Mouse (Mus musculus): ENCODE measurements around the gene 2410015M20Rik.

2410015M20Rik gene

GRCm38 (mm10) chr17:56617628-56618027 lies 8.1 kb upstream of the 2410015M20Rik start:
- ChIA-PET POLR2A (interaction anchor here (0.6 to 14.4 kb wide), 15 partner anchors 6 to 306 kb away, joined by 3 to 429 read pairs (median 12); partner anchors contain the start of genes Catsperd (in 3 of the 4), Lonp1 (in 3 of the 4), Kdm4b (in 1 of the 4) and Ranbp3 (in 1 of the 4)), CTCF (interaction anchor here in 1 of 4 experiments (0.5 kb wide), 1 partner anchor 49 kb away, joined by 3 read pairs; no protein-coding TSS in a partner anchor)

- ChIA-PET POLR2A (interaction anchor here (0.6 to 14.4 kb wide), 25 partner anchors 6 to 415 kb away, joined by 3 to 429 read pairs (median 4); partner anchors contain the start of genes Ranbp3 (in 4 of the 4), Catsperd (in 3 of the 4), Lonp1 (in 3 of the 4) and Kdm4b (in 1 of the 4)), CTCF (interaction anchor here in 2 of 4 experiments (0.6 kb wide), 2 partner anchors 146 to 292 kb away, joined by 4 to 6 read pairs; no protein-coding TSS in a partner anchor)
Observed at GRCm38 (mm10) chr17:56616725-56617124, 7.2 kb upstream of the 2410015M20Rik start.

GRCm38 (mm10) chr17:56615792-56616191 lies 6.2 kb upstream of the 2410015M20Rik start:
- CTCF ChIA-PET: no interaction called here
- POLR2A ChIA-PET: interaction anchor here (0.5 to 14.4 kb wide), 18 partner anchors 7 to 311 kb away, joined by 3 to 429 read pairs (median 14); partner anchors contain the start of genes Catsperd (in 3 of the 4), Lonp1 (in 3 of the 4), Ranbp3 (in 3 of the 4) and Safb2 (in 3 of the 4)

- POLR2A ChIA-PET: interaction anchor here (0.5 to 14.4 kb wide), 35 partner anchors 8 to 354 kb away, joined by 3 to 429 read pairs (median 7); partner anchors contain the start of genes Lonp1 (in 4 of the 4), Ranbp3 (in 4 of the 4), Catsperd (in 3 of the 4) and Safb2 (in 3 of the 4)
- CTCF ChIA-PET: no interaction called here
Observed at GRCm38 (mm10) chr17:56615136-56615784, 5.7 kb upstream of the 2410015M20Rik start.

- ChIA-PET POLR2A (interaction anchor here (0.6 to 14.4 kb wide), 88 partner anchors 8 to 655 kb away, joined by 3 to 429 read pairs (median 4); partner anchors contain the start of genes Lonp1 (in 4 of the 4), Ranbp3 (in 4 of the 4), Catsperd (in 3 of the 4) and Kdm4b (in 3 of the 4)), CTCF (interaction anchor here in 1 of 4 experiments (0.9 kb wide), 1 partner anchor 59 kb away, joined by 5 read pairs; the partner anchor contains the start of gene Ranbp3)
Observed at GRCm38 (mm10) chr17:56614391-56615135, 5.0 kb upstream of the 2410015M20Rik start.

- ChIA-PET POLR2A (interaction anchor here (0.6 to 14.4 kb wide), 82 partner anchors 8 to 655 kb away, joined by 3 to 429 read pairs (median 5); partner anchors contain the start of genes Lonp1 (in 4 of the 4), Ranbp3 (in 4 of the 4), Catsperd (in 3 of the 4) and Safb (in 3 of the 4)), CTCF (interaction anchor here in 1 of 4 experiments (0.9 kb wide), 1 partner anchor 59 kb away, joined by 5 read pairs; the partner anchor contains the start of gene Ranbp3)
Observed at GRCm38 (mm10) chr17:56613893-56614292, 4.3 kb upstream of the 2410015M20Rik start.

- CTCF ChIA-PET: interaction anchor here in 3 of 4 experiments (0.5 to 1.9 kb wide), 5 partner anchors 13 to 488 kb away, joined by 4 to 18 read pairs (median 7); partner anchors contain the start of genes Lonp1 (in 3 of the 3), Catsperd (in 1 of the 3) and Ranbp3 (in 1 of the 3)
- POLR2A ChIA-PET: interaction anchor here (0.6 to 14.4 kb wide), 102 partner anchors 9 to 573 kb away, joined by 3 to 429 read pairs (median 8); partner anchors contain the start of genes Lonp1 (in 4 of the 4), Catsperd (in 3 of the 4), Dus3l (in 3 of the 4) and Ranbp3 (in 3 of the 4)
Observed at GRCm38 (mm10) chr17:56613236-56613844, 3.8 kb upstream of the 2410015M20Rik start, which contains the start of gene Rpl36. TSS of gene Rpl36 (plus strand) at chr17:56613416.

- ChIA-PET POLR2A (interaction anchor here (0.6 to 14.4 kb wide), 110 partner anchors 9 to 576 kb away, joined by 3 to 429 read pairs (median 6); partner anchors contain the start of genes Lonp1 (in 4 of the 4), Safb (in 4 of the 4), Safb2 (in 4 of the 4) and Catsperd (in 3 of the 4)), CTCF (interaction anchor here (0.5 to 1.9 kb wide), 9 partner anchors 14 to 487 kb away, joined by 3 to 18 read pairs (median 5); partner anchors contain the start of genes Lonp1 (in 3 of the 4), Catsperd (in 1 of the 4), Ranbp3 (in 1 of the 4) and Safb2 (in 1 of the 4))
Observed at GRCm38 (mm10) chr17:56612565-56612939, 3.0 kb upstream of the 2410015M20Rik start.

GRCm38 (mm10) chr17:56611861-56612564 lies 2.4 kb upstream of the 2410015M20Rik start:
- CTCF ChIA-PET: interaction anchor here (0.6 to 1.9 kb wide), 26 partner anchors 15 to 675 kb away, joined by 3 to 18 read pairs (median 4); partner anchors contain the start of genes Lonp1 (in 3 of the 4), Ranbp3 (in 2 of the 4), Catsperd (in 1 of the 4) and Mllt1 (in 1 of the 4)
- POLR2A ChIA-PET: interaction anchor here (0.5 to 14.4 kb wide), 179 partner anchors 8 to 653 kb away, joined by 3 to 429 read pairs (median 5); partner anchors contain the start of genes Lonp1 (in 4 of the 4), Safb (in 4 of the 4), Safb2 (in 4 of the 4) and Catsperd (in 3 of the 4)

- CTCF ChIA-PET: interaction anchor here in 2 of 4 experiments (0.7 to 1.9 kb wide), 14 partner anchors 16 to 324 kb away, joined by 3 to 18 read pairs (median 4); partner anchors contain the start of genes Ranbp3 (in 2 of the 2), Catsperd (in 1 of the 2), Lonp1 (in 1 of the 2) and Mllt1 (in 1 of the 2)
- POLR2A ChIA-PET: interaction anchor here (0.5 to 14.4 kb wide), 152 partner anchors 7 to 652 kb away, joined by 3 to 429 read pairs (median 5); partner anchors contain the start of genes Lonp1 (in 4 of the 4), Safb (in 4 of the 4), Safb2 (in 4 of the 4) and Catsperd (in 3 of the 4)
Observed at GRCm38 (mm10) chr17:56611323-56611722, 1.8 kb upstream of the 2410015M20Rik start.

- ChIA-PET POLR2A (interaction anchor here in 3 of 4 experiments (1.0 to 14.4 kb wide), 16 partner anchors 9 to 283 kb away, joined by 3 to 429 read pairs (median 4); partner anchors contain the start of genes Safb (in 3 of the 3), Safb2 (in 3 of the 3), Lonp1 (in 2 of the 3) and Catsperd (in 1 of the 3)), CTCF (no interaction called here)
Observed at GRCm38 (mm10) chr17:56608699-56609098, 872 bp downstream of the 2410015M20Rik start.

GRCm38 (mm10) chr17:56607521-56608062 lies 2.0 kb downstream of the 2410015M20Rik start:
- ChIA-PET CTCF (no interaction called here), POLR2A (interaction anchor here in 3 of 4 experiments (0.5 to 14.4 kb wide), 19 partner anchors 8 to 390 kb away, joined by 3 to 429 read pairs (median 3); partner anchors contain the start of genes Safb (in 3 of the 3), Safb2 (in 3 of the 3), Alkbh7 (in 1 of the 3) and Catsperd (in 1 of the 3))

- CTCF ChIA-PET: interaction anchor here in 1 of 4 experiments (0.6 to 1.0 kb wide), 3 partner anchors 52 to 111 kb away, joined by 3 read pairs; no protein-coding TSS in a partner anchor
Observed at GRCm38 (mm10) chr17:56605431-56605830, 4.1 kb downstream of the 2410015M20Rik start.

GRCm38 (mm10) chr17:56604422-56604821 lies 5.1 kb downstream of the 2410015M20Rik start:
- CTCF ChIA-PET: interaction anchor here in 1 of 4 experiments (1.0 kb wide), 1 partner anchor 51 kb away, joined by 3 read pairs; no protein-coding TSS in a partner anchor

More at GRCm38 (mm10) chr17:56605431-56605830, 4.1 kb downstream of the 2410015M20Rik start:
- POLR2A ChIA-PET: interaction anchor here in 3 of 4 experiments (1.4 to 14.4 kb wide), 12 partner anchors 9 to 68 kb away, joined by 3 to 429 read pairs (median 12); partner anchors contain the start of genes Lonp1 (in 3 of the 3), Catsperd (in 2 of the 3), Safb (in 2 of the 3) and Safb2 (in 2 of the 3)

GRCm38 (mm10) chr17:56604070-56604380 lies 5.5 kb downstream of the 2410015M20Rik start:
- ChIA-PET CTCF (interaction anchor here in 2 of 4 experiments (1.0 to 1.1 kb wide), 2 partner anchors 45 to 163 kb away, joined by 3 to 4 read pairs; no protein-coding TSS in a partner anchor), POLR2A (interaction anchor here in 3 of 4 experiments (0.6 to 26.8 kb wide), 34 partner anchors 4 to 314 kb away, joined by 3 to 419 read pairs (median 4); partner anchors contain the start of genes Rpl36 (in 3 of the 3), Catsperd (in 2 of the 3), Lonp1 (in 2 of the 3) and Ranbp3 (in 2 of the 3))

More at GRCm38 (mm10) chr17:56604422-56604821, 5.1 kb downstream of the 2410015M20Rik start:
- POLR2A ChIA-PET: interaction anchor here in 3 of 4 experiments (0.6 to 26.8 kb wide), 35 partner anchors 3 to 314 kb away, joined by 3 to 419 read pairs (median 4); partner anchors contain the start of genes Rpl36 (in 3 of the 3), Catsperd (in 2 of the 3), Lonp1 (in 2 of the 3) and Ranbp3 (in 2 of the 3)

All from embryonic stem cell, embryonic (primary cell).